16 mouse cellular contexts compared by ENCODE assay signal in genomic region chr4:84805431-84805830, GRCm38 (mm10).
"Had no signal": no experiment of that assay in that cellular context is flagged by ENCODE, and none has a peak within 500 bp of the region (broad histone marks: within the 10 kb centered on the region; RNA-seq: fewer than 3 reads in every experiment).

No protein-coding gene starts in this region.

- H3K9me3 ChIP-seq: liver, embryonic 15.5 days; midbrain, embryonic 13.5 days; midbrain, embryonic 15.5 days; neural tube, embryonic 12.5 days; stomach, embryonic 15.5 days had no signal

- H3K27me3 ChIP-seq: liver, embryonic 15.5 days; megakaryocyte, embryonic 14.5 days; midbrain, embryonic 13.5 days; midbrain, embryonic 15.5 days; neural tube, embryonic 12.5 days; stomach, embryonic 15.5 days had no signal

- H3K27ac ChIP-seq: liver, embryonic 15.5 days; macrophage; midbrain, embryonic 13.5 days; midbrain, embryonic 15.5 days; neural tube, embryonic 12.5 days; stomach, embryonic 15.5 days; stomach, postnatal 0 days had no signal

- DNase-seq: liver, postnatal 0 days; lung, adult 2 months; lung, postnatal 10 days; right cerebral cortex, postnatal 14 days; thymus, adult 2 months; thymus, postnatal 25 days; thymus, postnatal 4 days had no signal

- H3K4me3 ChIP-seq: liver, embryonic 15.5 days; megakaryocyte, embryonic 14.5 days; midbrain, embryonic 13.5 days; midbrain, embryonic 15.5 days; neural tube, embryonic 12.5 days; stomach, embryonic 15.5 days had no signal

- H3K4me1 ChIP-seq: liver, embryonic 15.5 days; megakaryocyte, embryonic 14.5 days; midbrain, embryonic 13.5 days; midbrain, embryonic 15.5 days; neural tube, embryonic 12.5 days; stomach, embryonic 15.5 days had no signal

- H3K9ac ChIP-seq: liver, embryonic 15.5 days; liver, postnatal 0 days; midbrain, embryonic 13.5 days; midbrain, embryonic 15.5 days; neural tube, embryonic 12.5 days; stomach, embryonic 15.5 days had no signal

- H3K4me2 ChIP-seq: liver, embryonic 15.5 days; midbrain, embryonic 11.5 days; midbrain, embryonic 13.5 days; midbrain, embryonic 15.5 days; neural tube, embryonic 12.5 days; stomach, embryonic 15.5 days had no signal

- ATAC-seq: liver, postnatal 0 days; midbrain, embryonic 13.5 days; midbrain, embryonic 15.5 days had no signal

- H3K36me3 ChIP-seq: liver, embryonic 15.5 days; midbrain, embryonic 13.5 days; midbrain, embryonic 15.5 days; neural tube, embryonic 12.5 days; stomach, embryonic 15.5 days had no signal
